Mouse (Mus musculus) midbrain, embryonic 11.5 days (tissue): ENCODE measurements around the gene Dapk3. TPM values are rescaled to one million over a fixed set of nuclear protein-coding genes. Genes with fewer than 3 reads are reported as not detected.

Source experiments
- ATAC-seq: fragments of 200-750 bp; cut with Nextera tagmentation; 2 replicates; pipeline ENCODE4 v1.8.0; 2017; ENCODE audit warnings: moderate TSS enrichment, moderate library complexity; ENCODE audit not compliant: low FRiP score
- DNase-seq: peaks from one replicate; pipeline ENCODE4 v3.0.0; 2015; ENCODE audit warnings: low spot score; ENCODE audit errors: missing footprints
- H3K27ac ChIP-seq: fragments of 300-500 bp; sonication (generic); 2 replicates; pipeline ENCODE4 v1.5.1; 2014; ENCODE audit warnings: low read depth, low read length
- H3K27me3 ChIP-seq: fragments of 300-500 bp; sonication (generic); 2 replicates; pipeline ENCODE4 v1.6.1; 2014; ENCODE audit warnings: mild to moderate bottlenecking, low read length, moderate library complexity, mixed read lengths; ENCODE audit not compliant: control insufficient read depth, insufficient read depth
- H3K36me3 ChIP-seq: fragments of 300-500 bp; sonication (generic); 2 replicates; pipeline ENCODE4 v1.6.1; 2014; ENCODE audit warnings: mild to moderate bottlenecking, low read length, moderate library complexity, mixed read lengths; ENCODE audit not compliant: control insufficient read depth, insufficient read depth
- H3K4me1 ChIP-seq: fragments of 300-500 bp; sonication (generic); 2 replicates; pipeline ENCODE4 v1.6.1; 2014; ENCODE audit warnings: low read length; ENCODE audit not compliant: control insufficient read depth, insufficient read depth
- H3K4me2 ChIP-seq: fragments of 300-500 bp; sonication (generic); 2 replicates; pipeline ENCODE4 v1.6.1; 2014; ENCODE audit warnings: mild to moderate bottlenecking, moderate library complexity
- H3K4me3 ChIP-seq: fragments of 300-500 bp; sonication (generic); 2 replicates; pipeline ENCODE4 v1.5.1; 2014; ENCODE audit warnings: low read depth, low read length
- H3K9ac ChIP-seq: fragments of 300-500 bp; sonication (generic); 2 replicates; pipeline ENCODE4 v1.6.1; 2014; ENCODE audit warnings: low read length
- H3K9me3 ChIP-seq: fragments of 300-500 bp; sonication (generic); 2 replicates; pipeline ENCODE4 v1.6.1; 2016; ENCODE audit warnings: low read length; ENCODE audit not compliant: control insufficient read depth
- WGBS: fragments of 180-500 bp; shearing (Covaris S2); extraction: QIAGEN DNeasy Blood & Tissue Kit; methylation state at CpG from one replicate; pipeline ENCODE4 v1.1.7; 2014; 5-methylcytosine and 5-hydroxymethylcytosine counted together
- polyA plus RNA-seq: library from polyadenylated mRNA; unstranded; fragments of >200 nt; fragmentation: Nextera tagmentation; extraction: Ambion mirVana; gene quantifications from 2 replicates; pipeline ENCODE4 v1.2.1, GENCODE M21; 2014

The Dapk3 gene
- polyA plus RNA-seq, 1 experiment from 2014 or later: 50.6 TPM

DNA sequence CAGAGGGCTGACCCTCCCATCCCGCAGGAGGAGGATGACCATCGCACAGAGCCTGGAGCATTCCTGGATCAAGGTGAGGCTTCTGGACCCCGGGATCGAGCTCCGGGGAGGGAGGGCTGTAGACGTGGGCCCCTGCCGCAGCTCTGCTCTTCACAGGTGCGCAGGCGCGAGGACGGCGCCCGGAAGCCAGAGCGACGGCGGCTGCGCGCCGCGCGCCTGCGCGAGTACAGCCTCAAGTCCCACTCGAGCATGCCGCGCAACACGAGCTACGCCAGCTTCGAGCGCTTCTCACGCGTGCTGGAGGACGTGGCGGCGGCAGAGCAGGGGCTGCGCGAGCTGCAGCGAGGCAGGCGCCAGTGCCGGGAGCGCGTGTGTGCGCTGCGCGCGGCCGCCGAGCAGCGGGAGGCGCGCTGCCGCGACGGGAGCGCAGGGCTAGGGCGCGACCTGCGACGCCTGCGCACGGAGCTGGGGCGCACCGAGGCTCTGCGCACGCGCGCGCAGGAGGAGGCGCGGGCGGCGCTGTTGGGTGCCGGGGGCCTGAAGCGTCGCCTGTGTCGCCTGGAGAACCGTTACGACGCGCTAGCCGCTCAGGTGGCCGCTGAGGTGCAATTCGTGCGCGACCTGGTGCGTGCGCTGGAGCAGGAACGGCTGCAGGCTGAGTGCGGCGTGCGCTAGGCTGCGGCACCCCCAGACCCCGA lies 9.6 kb downstream of the Dapk3 start:
- H3K9me3 ChIP-seq: no peaks in the 10 kb centered on the region
- DNase-seq: peak; percentile 97
- WGBS: 1% methylated on average over 92 of the region's 93 CpGs
- ATAC-seq: peak; percentile 84
- H3K36me3 ChIP-seq: peaks cover 2% of the 10 kb centered on the region; the same call in 1 of the 2 replicates
- peak overlapping the region; percentile 77 for H3K27ac ChIP-seq
- H3K27me3 ChIP-seq: peaks cover 21% of the 10 kb centered on the region
- peak overlapping the region; percentile 95 for H3K4me2 ChIP-seq
- H3K4me1 ChIP-seq: peaks cover 15% of the 10 kb centered on the region
- peak overlapping the region; percentile 62 for H3K4me3 ChIP-seq
- peak overlapping the region; percentile 86 for H3K9ac ChIP-seq

DNA sequence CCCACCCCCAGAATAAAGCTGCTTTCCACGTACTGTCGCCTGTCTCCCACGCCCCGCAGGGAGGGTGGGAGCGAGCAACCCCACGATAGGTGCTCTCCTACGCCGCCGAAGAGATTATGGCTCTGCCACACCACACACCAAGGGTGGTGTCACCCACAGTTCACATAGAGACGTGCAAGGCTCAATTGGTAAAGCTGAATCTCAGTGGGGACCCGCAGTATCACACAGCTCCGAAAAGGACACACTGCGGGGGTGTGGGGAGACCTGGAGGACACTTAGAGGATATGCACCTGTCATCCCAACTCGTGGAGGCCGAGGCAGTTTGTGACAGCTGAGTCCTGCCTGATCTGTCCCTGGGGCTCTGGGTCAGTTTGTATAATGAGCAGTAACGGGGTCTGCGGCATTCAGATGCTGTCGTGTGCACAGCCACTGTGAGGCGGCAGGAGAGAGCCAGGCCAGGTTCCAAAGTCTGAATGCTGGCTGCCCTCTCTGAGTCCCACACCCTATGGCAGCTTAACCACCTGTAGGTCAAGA lies 10.2 kb downstream of the Dapk3 start:
- ATAC-seq: peak; percentile 54
- peaks cover 21% of the 10 kb centered on the region for H3K27me3 ChIP-seq

DNA sequence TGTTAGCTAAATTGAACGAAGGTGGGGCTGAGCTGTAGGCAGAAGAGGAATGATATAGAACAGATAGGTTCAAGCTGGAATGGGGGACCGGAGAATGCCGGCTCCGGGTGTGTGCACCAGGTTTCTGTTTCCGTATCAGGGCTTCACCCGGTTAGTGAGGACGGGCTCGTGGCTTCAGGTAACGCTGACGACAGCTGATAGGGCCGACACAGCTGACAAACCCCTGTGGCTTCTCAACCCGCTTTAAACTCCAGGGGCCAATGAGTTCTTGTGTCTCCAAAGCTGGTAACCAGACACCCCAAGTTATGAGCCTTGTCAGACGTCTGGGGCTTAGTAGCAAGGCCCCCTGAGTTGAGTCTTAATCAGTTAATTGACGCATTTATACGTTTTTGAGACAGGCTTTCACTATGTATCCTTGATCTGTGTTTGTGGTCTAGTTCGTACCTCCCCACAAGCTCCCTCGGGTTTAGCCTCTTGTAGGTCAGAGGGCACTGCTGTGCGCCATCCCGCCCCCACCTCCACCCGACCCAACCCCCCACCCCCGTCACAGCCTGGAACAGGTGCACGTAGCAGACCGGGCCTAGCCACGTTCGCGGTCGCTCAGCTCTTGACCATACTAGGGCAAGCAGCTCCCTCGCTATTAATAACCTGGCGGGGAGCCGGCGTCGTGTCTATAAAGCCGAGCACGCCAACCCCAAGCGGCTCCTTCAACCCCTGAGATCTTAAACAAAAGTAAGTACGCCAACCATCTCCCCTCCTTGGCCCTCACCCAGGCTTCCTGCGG lies 11.4 kb downstream of the Dapk3 start:
- peaks cover 21% of the 10 kb centered on the region for H3K27me3 ChIP-seq
- no peak overlapping the region for H3K4me2 ChIP-seq
- no peaks in the 10 kb centered on the region for H3K9me3 ChIP-seq
- no peak overlapping the region for H3K9ac ChIP-seq
- no peak for DNase-seq
- ATAC-seq: no peak
- WGBS: 18% methylated on average over 37 of the region's 37 CpGs
- H3K4me3 ChIP-seq: no peak overlapping the region
- peaks cover 15% of the 10 kb centered on the region for H3K4me1 ChIP-seq
- no peaks in the 10 kb centered on the region for H3K36me3 ChIP-seq
- no peak overlapping the region for H3K27ac ChIP-seq

More for the DNA sequence above, 10.2 kb downstream of the Dapk3 start:
- H3K4me1 ChIP-seq: peaks cover 15% of the 10 kb centered on the region
- H3K9ac ChIP-seq: peak overlapping the region; percentile 86
- H3K27ac ChIP-seq: peak overlapping the region; percentile 77
- H3K36me3 ChIP-seq: peaks cover 2% of the 10 kb centered on the region; the same call in 1 of the 2 replicates
- 6% methylated on average over 19 of the region's 19 CpGs for WGBS
- peak overlapping the region; percentile 62 for H3K4me3 ChIP-seq
- H3K9me3 ChIP-seq: no peaks in the 10 kb centered on the region
- H3K4me2 ChIP-seq: peak overlapping the region; percentile 95
- peak; percentile 92 for DNase-seq

- no peaks in the 10 kb centered on the region for H3K36me3 ChIP-seq
- no peak overlapping the region for H3K27ac ChIP-seq
- no peak overlapping the region for H3K4me2 ChIP-seq
- H3K9ac ChIP-seq: no peak overlapping the region
- 76% methylated on average over 4 of the region's 4 CpGs for WGBS
- H3K9me3 ChIP-seq: no peaks in the 10 kb centered on the region
- DNase-seq (no peak), ATAC-seq (no peak)
- H3K4me3 ChIP-seq: no peak overlapping the region
- peaks cover 21% of the 10 kb centered on the region for H3K27me3 ChIP-seq
- peaks cover 15% of the 10 kb centered on the region for H3K4me1 ChIP-seq
These were observed 12.5 kb downstream of the Dapk3 start for GRCm38 (mm10) chr10:81195300-81195699.

GRCm38 (mm10) chr10:81196470-81197065 lies 13.8 kb downstream of the Dapk3 start:
- no peak overlapping the region for H3K4me2 ChIP-seq
- no peak overlapping the region for H3K4me3 ChIP-seq
- H3K4me1 ChIP-seq: peaks cover 15% of the 10 kb centered on the region
- WGBS: 61% methylated on average over 11 of the region's 11 CpGs
- H3K27me3 ChIP-seq: peaks cover 21% of the 10 kb centered on the region
- no peaks in the 10 kb centered on the region for H3K36me3 ChIP-seq
- DNase-seq (no peak), ATAC-seq (no peak)
- no peak overlapping the region for H3K9ac ChIP-seq
- H3K9me3 ChIP-seq: no peaks in the 10 kb centered on the region
- H3K27ac ChIP-seq: no peak overlapping the region

GRCm38 (mm10) chr10:81197305-81197704 lies 14.5 kb downstream of the Dapk3 start:
- Histone ChIP-seq H3K27ac (no peak overlapping the region), H3K4me1 (peaks cover 11% of the 10 kb centered on the region), H3K9ac (no peak overlapping the region), H3K4me2 (no peak overlapping the region), H3K36me3 (no peaks in the 10 kb centered on the region), H3K9me3 (no peaks in the 10 kb centered on the region), H3K4me3 (no peak overlapping the region), H3K27me3 (peaks cover 21% of the 10 kb centered on the region)
- DNase-seq (no peak), ATAC-seq (no peak)
- 60% methylated on average over 6 of the region's 6 CpGs for WGBS

GRCm38 (mm10) chr10:81198230-81198629 lies 15.4 kb downstream of the Dapk3 start:
- Histone ChIP-seq H3K4me1 (peaks cover 6% of the 10 kb centered on the region), H3K9me3 (no peaks in the 10 kb centered on the region), H3K36me3 (no peaks in the 10 kb centered on the region), H3K27ac (no peak overlapping the region), H3K27me3 (peaks cover 21% of the 10 kb centered on the region), H3K9ac (no peak overlapping the region), H3K4me2 (no peak overlapping the region), H3K4me3 (no peak overlapping the region)
- DNase-seq: peak; percentile 99
- ATAC-seq: no peak
- WGBS: 5% methylated on average over 9 of the region's 9 CpGs

GRCm38 (mm10) chr10:81198990-81199389 lies 16.2 kb downstream of the Dapk3 start:
- peaks cover 16% of the 10 kb centered on the region for H3K27me3 ChIP-seq
- no peak overlapping the region for H3K4me2 ChIP-seq
- H3K4me1 ChIP-seq: peaks cover 4% of the 10 kb centered on the region; the same call in 1 of the 2 replicates
- 90% methylated on average over 6 of the region's 6 CpGs for WGBS
- no peak overlapping the region for H3K27ac ChIP-seq
- ATAC-seq (no peak), DNase-seq (no peak)
- no peak overlapping the region for H3K4me3 ChIP-seq
- no peaks in the 10 kb centered on the region for H3K36me3 ChIP-seq
- H3K9ac ChIP-seq: no peak overlapping the region
- H3K9me3 ChIP-seq: no peaks in the 10 kb centered on the region
